Mouse (Mus musculus) CD4-positive naive resting alpha-beta T cell, adult 76 days (primary cell): ENCODE measurements around the gene Cd300lg. TPM values are rescaled to one million over a fixed set of nuclear protein-coding genes. Genes with fewer than 3 reads are reported as not detected.

Source experiments
- total RNA-seq: library from RNA; stranded (reverse); gene quantifications from one replicate; pipeline ENCODE4 v1.2.4, GENCODE M21; 2023

The Cd300lg gene
- total RNA-seq, result not detected

GRCm38 (mm10) chr11:102041350-102041949, at the start of gene Cd300lg:
Cd300lg (plus strand) TSS chr11:102041509.

GRCm38 (mm10) chr11:102028087-102028816, 13.1 kb upstream of the Cd300lg start, which contains the start of gene Mpp3:
Mpp3 (minus strand) TSS chr11:102028461.

GRCm38 (mm10) chr11:102087931-102088898, 46.9 kb downstream of the Cd300lg start, which contains the start of gene Mpp2:
Mpp2 (minus strand) TSS chr11:102088515.

GRCm38 (mm10) chr11:102101219-102101618, 59.9 kb downstream of the Cd300lg start, which contains the start of gene Ppy:
Ppy (minus strand) TSS chr11:102101319.

Other genes starting within 250 kb of the Cd300lg start
- not detected for gene Meox1, start 147.1 kb upstream of the Cd300lg start, total RNA-seq
- gene Sost, start 74.5 kb upstream of the Cd300lg start, total RNA-seq, result not detected
- not detected for gene Cfap97d1, start 57.2 kb upstream of the Cd300lg start, total RNA-seq
- 6.2 TPM for gene Dusp3, start 54.5 kb upstream of the Cd300lg start, total RNA-seq
- not detected for gene Mpp3, start 13.0 kb upstream of the Cd300lg start, total RNA-seq
- 2.3 TPM for gene Mpp2, start 47.0 kb downstream of the Cd300lg start, total RNA-seq
- not detected for gene Ppy, start 59.8 kb downstream of the Cd300lg start, total RNA-seq
- not detected for gene Pyy, start 66.3 kb downstream of the Cd300lg start, total RNA-seq
- not detected for gene Nags, start 104.0 kb downstream of the Cd300lg start, total RNA-seq
- gene Tmem101, start 114.9 kb downstream of the Cd300lg start, total RNA-seq, result 4.0 TPM
- 51.5 TPM for gene Lsm12, start 143.8 kb downstream of the Cd300lg start, total RNA-seq
- gene G6pc3, start 148.1 kb downstream of the Cd300lg start, total RNA-seq, result 31.9 TPM
- gene Hdac5, start 188.7 kb downstream of the Cd300lg start, total RNA-seq, result 155 TPM
- not detected for gene BC030867, start 207.4 kb downstream of the Cd300lg start, total RNA-seq
- not detected for gene Asb16, start 227.2 kb downstream of the Cd300lg start, total RNA-seq
- gene Tmub2, start 243.4 kb downstream of the Cd300lg start, total RNA-seq, result 42.0 TPM